Mouse (Mus musculus): ENCODE measurements around the gene Elk4. TPM values are rescaled to one million over a fixed set of nuclear protein-coding genes. Genes with fewer than 3 reads are reported as not detected.
A peak's percentile ranks its signal among the peaks of the same experiment; 100 is the strongest.

Gene Elk4
- polyA plus RNA-seq, 1 experiment from 2014 or later = 17.1 TPM

- Histone ChIP-seq H3K4me2 (ENCODE audit: low read length) (no peak overlapping the region), H3K4me3 (replicated peaks; ENCODE audit: low read depth, low read length) (no peak overlapping the region), H3K27ac (replicated peaks; ENCODE audit: low read depth, low read length) (no peak overlapping the region), H3K4me1 (ENCODE audit: control insufficient read depth, insufficient read depth, low read length) (no peaks in the 10 kb centered on the region), H3K9ac (replicated peaks; ENCODE audit: low read length) (no peak overlapping the region), H3K36me3 (ENCODE audit: control insufficient read depth, insufficient read depth, low read length) (no peaks in the 10 kb centered on the region), H3K27me3 (ENCODE audit: control insufficient read depth, insufficient read depth, low read length) (0 out of 2 replicates have a peak, but pooled peaks cover 3% of the 10 kb centered on the region), H3K9me3 (ENCODE audit: control insufficient read depth, low read length) (no peaks in the 10 kb centered on the region)
- WGBS = 81% methylated on average over 6 of the region's 6 CpGs
- ATAC-seq (ENCODE audit: low FRiP score, low TSS enrichment) = no peak
- DNase-seq = no peak
Observed at GRCm38 (mm10) chr1:132061750-132062541, 54.5 kb downstream of the Elk4 start.

GRCm38 (mm10) chr1:132063096-132063495 is 55.7 kb downstream of the Elk4 start:
- Histone ChIP-seq H3K4me3 (replicated peaks; ENCODE audit: low read depth, low read length) (no peak overlapping the region), H3K27ac (replicated peaks; ENCODE audit: low read depth, low read length) (no peak overlapping the region), H3K36me3 (ENCODE audit: control insufficient read depth, insufficient read depth, low read length) (no peaks in the 10 kb centered on the region), H3K4me2 (ENCODE audit: low read length) (no peak overlapping the region), H3K9ac (replicated peaks; ENCODE audit: low read length) (no peak overlapping the region), H3K27me3 (ENCODE audit: control insufficient read depth, insufficient read depth, low read length) (0 out of 2 replicates have a peak, but pooled peaks cover 12% of the 10 kb centered on the region), H3K9me3 (ENCODE audit: control insufficient read depth, low read length) (no peaks in the 10 kb centered on the region), H3K4me1 (ENCODE audit: control insufficient read depth, insufficient read depth, low read length) (peaks cover 10% of the 10 kb centered on the region)
- 85% methylated on average over 4 of the region's 4 CpGs for WGBS
- ATAC-seq (ENCODE audit: low FRiP score, low TSS enrichment) (no peak), DNase-seq (no peak)

- WGBS = 19% methylated on average over 1 of the region's 1 CpGs
- Histone ChIP-seq H3K9ac (replicated peaks; ENCODE audit: low read length) (no peak overlapping the region), H3K36me3 (ENCODE audit: control insufficient read depth, insufficient read depth, low read length) (no peaks in the 10 kb centered on the region), H3K27me3 (ENCODE audit: control insufficient read depth, insufficient read depth, low read length) (peaks cover 21% of the 10 kb centered on the region), H3K4me3 (replicated peaks; ENCODE audit: low read depth, low read length) (no peak overlapping the region), H3K4me2 (ENCODE audit: low read length) (no peak overlapping the region), H3K4me1 (ENCODE audit: control insufficient read depth, insufficient read depth, low read length) (peaks cover 11% of the 10 kb centered on the region), H3K27ac (replicated peaks; ENCODE audit: low read depth, low read length) (no peak overlapping the region), H3K9me3 (ENCODE audit: control insufficient read depth, low read length) (no peaks in the 10 kb centered on the region)
- ATAC-seq (ENCODE audit: low FRiP score, low TSS enrichment) = no peak
- DNase-seq = peak; percentile 14
Observed at GRCm38 (mm10) chr1:132065001-132065400, 57.6 kb downstream of the Elk4 start.

- Histone ChIP-seq H3K27me3 (ENCODE audit: control insufficient read depth, insufficient read depth, low read length) (peaks cover 21% of the 10 kb centered on the region), H3K27ac (replicated peaks; ENCODE audit: low read depth, low read length) (no peak overlapping the region), H3K4me1 (ENCODE audit: control insufficient read depth, insufficient read depth, low read length) (peaks cover 11% of the 10 kb centered on the region), H3K9ac (replicated peaks; ENCODE audit: low read length) (no peak overlapping the region), H3K4me2 (ENCODE audit: low read length) (no peak overlapping the region), H3K9me3 (ENCODE audit: control insufficient read depth, low read length) (no peaks in the 10 kb centered on the region), H3K4me3 (replicated peaks; ENCODE audit: low read depth, low read length) (no peak overlapping the region), H3K36me3 (ENCODE audit: control insufficient read depth, insufficient read depth, low read length) (no peaks in the 10 kb centered on the region)
- DNase-seq = no peak
- ATAC-seq (ENCODE audit: low FRiP score, low TSS enrichment) = no peak
- 79% methylated on average over 8 of the region's 8 CpGs for whole genome bisulfite sequencing
Observed at GRCm38 (mm10) chr1:132065475-132066172, 58.2 kb downstream of the Elk4 start.

- Histone ChIP-seq H3K27me3 (ENCODE audit: control insufficient read depth, insufficient read depth, low read length) (peaks cover 21% of the 10 kb centered on the region), H3K4me2 (ENCODE audit: low read length) (peak within 1 kb of the TSS; percentile 92)
- peak; percentile 58; the same call in 1 of the 2 replicates for ATAC-seq (ENCODE audit: low FRiP score, low TSS enrichment)
Observed at GRCm38 (mm10) chr1:132067261-132068255, 60.2 kb downstream of the Elk4 start, which contains the start of gene Mfsd4a. Gene Mfsd4a (minus strand): TSS chr1:132068062.

GRCm38 (mm10) chr1:132069436-132069835 is 62.0 kb downstream of the Elk4 start:
- H3K4me1 ChIP-seq (ENCODE audit: control insufficient read depth, insufficient read depth, low read length) = peaks cover 11% of the 10 kb centered on the region
- WGBS = 91% methylated on average over 8 of the region's 8 CpGs
- DNase-seq = no peak
- H3K9ac ChIP-seq (replicated peaks; ENCODE audit: low read length) = no peak overlapping the region
- H3K27ac ChIP-seq (replicated peaks; ENCODE audit: low read depth, low read length) = no peak overlapping the region
- H3K27me3 ChIP-seq (ENCODE audit: control insufficient read depth, insufficient read depth, low read length) = peaks cover 21% of the 10 kb centered on the region
- no peaks in the 10 kb centered on the region for H3K36me3 ChIP-seq (ENCODE audit: control insufficient read depth, insufficient read depth, low read length)
- no peaks in the 10 kb centered on the region for H3K9me3 ChIP-seq (ENCODE audit: control insufficient read depth, low read length)
- ATAC-seq (ENCODE audit: low FRiP score, low TSS enrichment) = no peak
- no peak overlapping the region for H3K4me3 ChIP-seq (replicated peaks; ENCODE audit: low read depth, low read length)
- H3K4me2 ChIP-seq (ENCODE audit: low read length) = no peak overlapping the region

More at GRCm38 (mm10) chr1:132067261-132068255, 60.2 kb downstream of the Elk4 start, which contains the start of gene Mfsd4a:
- peaks cover 11% of the 10 kb centered on the region for H3K4me1 ChIP-seq (ENCODE audit: control insufficient read depth, insufficient read depth, low read length)
- H3K36me3 ChIP-seq (ENCODE audit: control insufficient read depth, insufficient read depth, low read length) = no peaks in the 10 kb centered on the region
- no peak within 1 kb of the TSS for H3K27ac ChIP-seq (replicated peaks; ENCODE audit: low read depth, low read length)
- peak within 1 kb of the TSS; percentile 46 for H3K4me3 ChIP-seq (replicated peaks; ENCODE audit: low read depth, low read length)
- peak; percentile 69 for DNase-seq
- peak within 1 kb of the TSS; percentile 65 for H3K9ac ChIP-seq (replicated peaks; ENCODE audit: low read length)
- WGBS = 2% methylated on average over 72 of the region's 80 CpGs
- H3K9me3 ChIP-seq (ENCODE audit: control insufficient read depth, low read length) = no peaks in the 10 kb centered on the region

GRCm38 (mm10) chr1:132070659-132071058 is 63.3 kb downstream of the Elk4 start:
- Histone ChIP-seq H3K27me3 (ENCODE audit: control insufficient read depth, insufficient read depth, low read length) (peaks cover 21% of the 10 kb centered on the region), H3K9ac (replicated peaks; ENCODE audit: low read length) (no peak overlapping the region)
- 95% methylated on average over 3 of the region's 3 CpGs for WGBS

GRCm38 (mm10) chr1:132075576-132075975 is 68.2 kb downstream of the Elk4 start:
- no peak overlapping the region for H3K4me3 ChIP-seq (replicated peaks; ENCODE audit: low read depth, low read length)
- H3K27me3 ChIP-seq (ENCODE audit: control insufficient read depth, insufficient read depth, low read length) = no peaks in the 10 kb centered on the region
- no peaks in the 10 kb centered on the region for H3K9me3 ChIP-seq (ENCODE audit: control insufficient read depth, low read length)
- 87% methylated on average over 10 of the region's 10 CpGs for WGBS
- H3K36me3 ChIP-seq (ENCODE audit: control insufficient read depth, insufficient read depth, low read length) = no peaks in the 10 kb centered on the region
- no peak overlapping the region for H3K27ac ChIP-seq (replicated peaks; ENCODE audit: low read depth, low read length)
- no peak overlapping the region for H3K9ac ChIP-seq (replicated peaks; ENCODE audit: low read length)
- DNase-seq (no peak), ATAC-seq (ENCODE audit: low FRiP score, low TSS enrichment) (no peak)
- H3K4me2 ChIP-seq (ENCODE audit: low read length) = no peak overlapping the region
- no peaks in the 10 kb centered on the region for H3K4me1 ChIP-seq (ENCODE audit: control insufficient read depth, insufficient read depth, low read length)

More at GRCm38 (mm10) chr1:132070659-132071058, 63.3 kb downstream of the Elk4 start:
- H3K36me3 ChIP-seq (ENCODE audit: control insufficient read depth, insufficient read depth, low read length) = no peaks in the 10 kb centered on the region
- ATAC-seq (ENCODE audit: low FRiP score, low TSS enrichment) (no peak), DNase-seq (no peak)
- peaks cover 11% of the 10 kb centered on the region for H3K4me1 ChIP-seq (ENCODE audit: control insufficient read depth, insufficient read depth, low read length)
- H3K4me3 ChIP-seq (replicated peaks; ENCODE audit: low read depth, low read length) = no peak overlapping the region
- H3K9me3 ChIP-seq (ENCODE audit: control insufficient read depth, low read length) = no peaks in the 10 kb centered on the region
- H3K4me2 ChIP-seq (ENCODE audit: low read length) = no peak overlapping the region
- H3K27ac ChIP-seq (replicated peaks; ENCODE audit: low read depth, low read length) = no peak overlapping the region

All from midbrain, embryonic 14.5 days (tissue).